Mouse (Mus musculus) brain, embryonic 14.5 days (tissue): ENCODE results near the gene Mrnip.

Experiments used
- CTCF ChIP-seq: fragments of 200-500 bp; IDR thresholded peaks from 2 replicates; pipeline ENCODE4 v1.5.1; 2012; ENCODE audit warnings: inconsistent platforms, mild to moderate bottlenecking, moderate library complexity, borderline replicate concordance; ENCODE audit not compliant: insufficient read depth, insufficient read length; ENCODE audit errors: extremely low read depth
- POLR2A ChIP-seq: fragments of 200-500 bp; IDR thresholded peaks from 2 replicates; pipeline ENCODE4 v1.6.1; 2012; ENCODE audit warnings: mild to moderate bottlenecking, inconsistent platforms, borderline replicate concordance; ENCODE audit not compliant: poor library complexity, insufficient read depth, insufficient read length, severe bottlenecking; ENCODE audit errors: extremely low read depth

- TF ChIP-seq CTCF (no peak), POLR2A (no peak)
These were observed 42.4 kb upstream of the Mrnip start for GRCm38 (mm10) chr11:50131801-50132201.
